9 mouse cellular contexts compared by ENCODE assay signal in genomic region chr12:86167075-86167474, GRCm38 (mm10).
DNase-seq lines count a peak whose midpoint lies in the region; ATAC-seq and TF ChIP-seq lines count a peak whose summit lies in the region.
"Had no signal": no experiment of that assay in that cellular context is flagged by ENCODE, and none has a peak within 500 bp of the region (broad histone marks: within the 10 kb centered on the region; RNA-seq: fewer than 3 reads in every experiment).

No protein-coding gene starts in this region.

- H3K9me3 ChIP-seq in forebrain, embryonic 15.5 days, result no peaks in the 10 kb centered on the region
- H3K9me3 ChIP-seq in forebrain, embryonic 12.5 days, result no peaks in the 10 kb centered on the region
- no peaks in the 10 kb centered on the region for H3K9me3 ChIP-seq in limb, embryonic 11.5 days (ENCODE audit: control insufficient read depth, low read length)

- H3K4me1 ChIP-seq in forebrain, embryonic 15.5 days, result peaks cover 27% of the 10 kb centered on the region
- H3K4me1 ChIP-seq in forebrain, embryonic 12.5 days, result peaks cover 49% of the 10 kb centered on the region
- H3K4me1 ChIP-seq in limb, embryonic 11.5 days (ENCODE audit: control insufficient read depth, insufficient read depth, low read length), result peaks cover 24% of the 10 kb centered on the region

- no peaks in the 10 kb centered on the region for H3K36me3 ChIP-seq in forebrain, embryonic 15.5 days
- H3K36me3 ChIP-seq in forebrain, embryonic 12.5 days (replicated peaks), result no peaks in the 10 kb centered on the region
- H3K36me3 ChIP-seq in limb, embryonic 11.5 days (ENCODE audit: control insufficient read depth, insufficient read depth, low read length), result no peaks in the 10 kb centered on the region

- ATAC-seq in forebrain, embryonic 15.5 days (replicated peaks), result no peak
- ATAC-seq in forebrain, embryonic 12.5 days (ENCODE audit: low FRiP score), result no peak
- peak; percentile 67 for ATAC-seq in limb, embryonic 11.5 days (ENCODE audit: insufficient number of reproducible peaks, low FRiP score, low TSS enrichment, low read depth)
- ATAC-seq in activated CD4-positive, CD25-positive, alpha-beta regulatory T cell, adult 4 months, result no peak

- intact Hi-C loops in gastrocnemius, adult 2 months (cut with DNase I), result no loop called here

- H3K9ac ChIP-seq in forebrain, embryonic 15.5 days (replicated peaks), result no peak overlapping the region
- H3K9ac ChIP-seq in forebrain, embryonic 12.5 days, result no peak overlapping the region
- no peak overlapping the region for H3K9ac ChIP-seq in limb, embryonic 11.5 days (ENCODE audit: low read length)

- no peak overlapping the region for H3K4me2 ChIP-seq in forebrain, embryonic 15.5 days (replicated peaks)
- no peak overlapping the region for H3K4me2 ChIP-seq in forebrain, embryonic 12.5 days
- H3K4me2 ChIP-seq in limb, embryonic 11.5 days (ENCODE audit: low read depth, severe bottlenecking), result no peak overlapping the region

- DNase-seq in NIH3T3 (ENCODE audit: low read depth), result peak; percentile 18
- peak; percentile 67 for DNase-seq in gastrocnemius, adult 2 months
- DNase-seq in limb, embryonic 11.5 days (ENCODE audit: low spot score), result peak; percentile 75
- DNase-seq in adrenal gland, adult 18-20 months (ENCODE audit: low spot score in 2 of 2), result no peak
- no peak for DNase-seq in liver

- H3K4me3 ChIP-seq in forebrain, embryonic 15.5 days, result no peak overlapping the region
- H3K4me3 ChIP-seq in forebrain, embryonic 12.5 days (replicated peaks), result no peak overlapping the region
- no peak overlapping the region for H3K4me3 ChIP-seq in gastrocnemius, adult 2 months
- H3K4me3 ChIP-seq in limb, embryonic 11.5 days (ENCODE audit: low read depth, low read length), result no peak overlapping the region
- H3K4me3 ChIP-seq: megakaryocyte, embryonic 14.5 days had no signal

- H3K27ac ChIP-seq in forebrain, embryonic 15.5 days (replicated peaks), result 0 out of 2 replicates have a peak overlapping the region, but pooled peaks have one; percentile 18
- no peak overlapping the region for H3K27ac ChIP-seq in forebrain, embryonic 12.5 days
- no peak overlapping the region for H3K27ac ChIP-seq in gastrocnemius, adult 2 months
- H3K27ac ChIP-seq in limb, embryonic 11.5 days (replicated peaks; ENCODE audit: low read depth, low read length), result 0 out of 2 replicates have a peak overlapping the region, but pooled peaks have one; percentile 3

- TF ChIP-seq CTCF in gastrocnemius, adult 2 months (IDR thresholded peaks at IDR 0.05), result no peak

- no peaks in the 10 kb centered on the region for H3K27me3 ChIP-seq in forebrain, embryonic 15.5 days
- H3K27me3 ChIP-seq in forebrain, embryonic 12.5 days, result peaks cover 61% of the 10 kb centered on the region
- H3K27me3 ChIP-seq in limb, embryonic 11.5 days (ENCODE audit: control insufficient read depth, insufficient read depth, low read length), result no peaks in the 10 kb centered on the region

- WGBS in forebrain, embryonic 15.5 days, result 59% methylated on average over 9 of the region's 9 CpGs
- WGBS in forebrain, embryonic 12.5 days, result 57% methylated on average over 9 of the region's 9 CpGs
- 7% methylated on average over 9 of the region's 9 CpGs for WGBS in limb, embryonic 11.5 days

Comparison
In these comparisons a context has a peak if more than half of its experiments do, and no peak if none do; other contexts are left out.
1. H3K27ac ChIP-seq: peak in forebrain, embryonic 15.5 days (single experiment) and limb, embryonic 11.5 days (single experiment); none in forebrain, embryonic 12.5 days (single experiment) and gastrocnemius, adult 2 months (single experiment).
2. DNase-seq: peak in NIH3T3 (single experiment), gastrocnemius, adult 2 months (single experiment) and limb, embryonic 11.5 days (single experiment); none in adrenal gland, adult 18-20 months (0 of 2) and liver (single experiment).